Comparison of ENCODE assay signal across 9 mouse cellular contexts in the genomic region with DNA sequence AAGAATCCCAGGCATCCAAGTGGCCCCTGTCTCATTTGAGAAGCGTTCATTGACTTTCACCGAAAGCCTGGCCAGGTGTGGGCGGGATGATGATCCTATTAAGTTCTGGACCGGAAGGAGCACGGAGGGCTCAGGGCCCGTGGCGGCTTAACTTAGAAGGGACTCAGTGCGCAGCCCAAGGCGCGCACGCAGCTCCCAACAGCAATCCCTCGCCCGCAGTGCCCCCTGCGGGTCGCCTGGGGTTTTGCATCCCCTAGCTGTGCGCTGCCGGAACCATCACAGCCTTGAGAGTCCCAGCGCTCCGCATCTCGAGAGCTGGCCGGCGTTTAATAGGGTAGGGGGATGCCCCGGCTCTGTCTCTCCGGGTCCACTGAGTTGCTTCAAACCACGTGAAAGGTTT. TPM values are rescaled to one million over a fixed set of nuclear protein-coding genes. Genes with fewer than 3 reads are reported as not detected.
DNase-seq lines count a peak whose midpoint lies in the region; ATAC-seq and TF ChIP-seq lines count a peak whose summit lies in the region.
"Had no signal": no experiment of that assay in that cellular context is flagged by ENCODE, and none has a peak within 500 bp of the region (broad histone marks: within the 10 kb centered on the region; RNA-seq: fewer than 3 reads in every experiment).

No protein-coding gene starts in this region.

- peaks cover 10% of the 10 kb centered on the region; the same call in 1 of the 2 replicates for H3K27me3 ChIP-seq in hindbrain, postnatal 0 days (ENCODE audit: insufficient read depth, low read length)

- 2% methylated on average over 25 of the region's 25 CpGs for WGBS in hindbrain, postnatal 0 days

- H3K4me3 ChIP-seq in hindbrain, postnatal 0 days (ENCODE audit: low read length), result peak overlapping the region; percentile 51

- H3K36me3 ChIP-seq in hindbrain, postnatal 0 days (ENCODE audit: insufficient read depth, low read length), result no peaks in the 10 kb centered on the region

- TF ChIP-seq CTCF in hindbrain, postnatal 0 days (IDR thresholded peaks at IDR 0.05; ENCODE audit: low read depth), result peak; percentile 89

- no peaks in the 10 kb centered on the region for H3K9me3 ChIP-seq in hindbrain, postnatal 0 days (ENCODE audit: low read length)
- H3K9me3 ChIP-seq: megakaryocyte, embryonic 14.5 days had no signal

- peak overlapping the region; percentile 84 for H3K4me2 ChIP-seq in hindbrain, postnatal 0 days (ENCODE audit: low read depth, low read length)

- peak; percentile 79 for ATAC-seq in common myeloid progenitor, adult 5-6 weeks (replicated peaks; ENCODE audit: low read depth, poor library complexity, severe bottlenecking)
- peak; percentile 65 for ATAC-seq in hindbrain, postnatal 0 days
- peak; percentile 58 for ATAC-seq in megakaryocyte, adult 5-6 weeks (ENCODE audit: poor library complexity, severe bottlenecking)

- H3K27ac ChIP-seq in hindbrain, postnatal 0 days, result no peak overlapping the region

- DNase-seq in T-cell, adult 2 months (ENCODE audit: low spot score), result peak; percentile 49
- peak; percentile 74 to 77 for DNase-seq in gastrocnemius, adult 8-10 months (ENCODE audit: low spot score in 2 of 2)
- DNase-seq in hindbrain, postnatal 0 days (ENCODE audit: low spot score), result peak; percentile 90
- peak; percentile 80 to 83 for DNase-seq in left cerebral cortex, adult 18-20 months (ENCODE audit: low spot score in 2 of 2)
- DNase-seq in right cerebral cortex, adult 2 months (ENCODE audit: low spot score in 2 of 2), result peak; percentile 86 to 88
- peak; percentile 55 for DNase-seq in urinary bladder, postnatal 10 days (ENCODE audit: low spot score)

- peak overlapping the region; percentile 51 for H3K9ac ChIP-seq in hindbrain, postnatal 0 days (replicated peaks; ENCODE audit: low read length)

- H3K4me1 ChIP-seq in hindbrain, postnatal 0 days (ENCODE audit: insufficient read depth, low read length), result peaks cover 8% of the 10 kb centered on the region

RNA-seq across cellular contexts. Expression of gene Ngfr, which starts 1.4 kb away (rescaled TPM):
- total RNA-seq in common myeloid progenitor, adult 5-6 weeks (2017), result not detected in 2 replicates
- 1 to 10 TPM in 1 of 4 experiments, under 1 TPM in 3; 0.12 to 1.0 (median 0.29) TPM for total RNA-seq in gastrocnemius, adult 8-10 months (2022)
- 53.2 and 66.9 TPM in 2 replicates for total RNA-seq in hindbrain, postnatal 0 days (2014; rRNA removed)
- 25.4 and 31.0 TPM in 2 replicates for polyA plus RNA-seq in hindbrain, postnatal 0 days (2015; fragmentation: Nextera tagmentation; extraction: Ambion mirVana)
- total RNA-seq in left cerebral cortex, adult 18-20 months (2021), result 1 to 10 TPM; 1.1 to 1.7 TPM
- 0.27 and 0.47 TPM in 2 replicates for total RNA-seq in megakaryocyte, adult 5-6 weeks (2015)
- total RNA-seq in megakaryocyte, adult 5-6 weeks (2017), result 0.08 and 0.40 TPM in 2 replicates

Comparison
In these comparisons a context has a peak if more than half of its experiments do, and no peak if none do; other contexts are left out.
1. RNA of gene Ngfr, which starts 1.4 kb away (total RNA-seq): 53.2 to 66.9 TPM in hindbrain, postnatal 0 days; 1.1 to 1.7 TPM in left cerebral cortex, adult 18-20 months, 0.08 to 0.47 TPM in megakaryocyte, adult 5-6 weeks, 0.12 to 1.0 TPM in gastrocnemius, adult 8-10 months and not detected in common myeloid progenitor, adult 5-6 weeks; every median in the first group is over 10 times any median in the second.
2. Peak in every context shown above with its lines, with median percentiles within 50 percentile points of each other: DNase-seq and ATAC-seq.